Mouse (Mus musculus): ENCODE data around the gene Hip1.

Hip1 gene

GRCm38 (mm10) chr5:135544865-135545797 is at the start of gene Hip1:
Gene Hip1 (minus strand): TSS chr5:135545120.
- DNase-seq (ENCODE audit: low spot score), result peak; percentile 100

GRCm38 (mm10) chr5:135589996-135590784 is 45.3 kb upstream of the Hip1 start:
- DNase-seq (ENCODE audit: low spot score), result no peak

GRCm38 (mm10) chr5:135587764-135588163 is 42.8 kb upstream of the Hip1 start:
- DNase-seq (ENCODE audit: low spot score), result no peak

- DNase-seq (ENCODE audit: low spot score), result no peak
Measured at GRCm38 (mm10) chr5:135585691-135586090, 40.8 kb upstream of the Hip1 start.

- DNase-seq (ENCODE audit: low spot score), result no peak
Measured at GRCm38 (mm10) chr5:135582330-135582729, 37.4 kb upstream of the Hip1 start.

- DNase-seq (ENCODE audit: low spot score), result no peak
Measured at GRCm38 (mm10) chr5:135579331-135579751, 34.4 kb upstream of the Hip1 start.

- no peak for DNase-seq (ENCODE audit: low spot score)
Measured at GRCm38 (mm10) chr5:135576055-135576454, 31.1 kb upstream of the Hip1 start.

GRCm38 (mm10) chr5:135573006-135573405 is 28.1 kb upstream of the Hip1 start, which contains the start of gene Ccl24:
Gene Ccl24 (minus strand): TSS chr5:135573049.
- DNase-seq (ENCODE audit: low spot score), result no peak

- DNase-seq (ENCODE audit: low spot score), result no peak
Measured at GRCm38 (mm10) chr5:135568698-135569097, 23.8 kb upstream of the Hip1 start.

- no peak for DNase-seq (ENCODE audit: low spot score)
Measured at GRCm38 (mm10) chr5:135567556-135568265, 22.8 kb upstream of the Hip1 start.

- no peak for DNase-seq (ENCODE audit: low spot score)
Measured at GRCm38 (mm10) chr5:135563469-135563868, 18.5 kb upstream of the Hip1 start, which contains the start of gene Ccl26. Gene Ccl26 (minus strand): TSS chr5:135563569.

- DNase-seq (ENCODE audit: low spot score), result no peak
Measured at GRCm38 (mm10) chr5:135557671-135558070, 12.8 kb upstream of the Hip1 start.

- no peak for DNase-seq (ENCODE audit: low spot score)
Measured at GRCm38 (mm10) chr5:135557051-135557450, 12.1 kb upstream of the Hip1 start.

GRCm38 (mm10) chr5:135556259-135556658 is 11.3 kb upstream of the Hip1 start:
- DNase-seq (ENCODE audit: low spot score), result no peak

- no peak for DNase-seq (ENCODE audit: low spot score)
Measured at GRCm38 (mm10) chr5:135551591-135551990, 6.7 kb upstream of the Hip1 start.

GRCm38 (mm10) chr5:135550910-135551309 is 6.0 kb upstream of the Hip1 start:
- peak; percentile 55 for DNase-seq (ENCODE audit: low spot score)

- no peak for DNase-seq (ENCODE audit: low spot score)
Measured at GRCm38 (mm10) chr5:135547990-135548389, 3.1 kb upstream of the Hip1 start.

- no peak for DNase-seq (ENCODE audit: low spot score)
Measured at GRCm38 (mm10) chr5:135544032-135544558, 825 bp downstream of the Hip1 start.

GRCm38 (mm10) chr5:135537794-135538214 is 7.1 kb downstream of the Hip1 start:
- no peak for DNase-seq (ENCODE audit: low spot score)

- DNase-seq (ENCODE audit: low spot score), result no peak
Measured at GRCm38 (mm10) chr5:135537326-135537725, 7.6 kb downstream of the Hip1 start.

GRCm38 (mm10) chr5:135535867-135536266 is 9.1 kb downstream of the Hip1 start:
- no peak for DNase-seq (ENCODE audit: low spot score)

- no peak for DNase-seq (ENCODE audit: low spot score)
Measured at GRCm38 (mm10) chr5:135533431-135533830, 11.5 kb downstream of the Hip1 start.

All from layer of hippocampus, adult 9-10 months (tissue).